Mouse (Mus musculus) embryonic facial prominence, embryonic 11.5 days (tissue): ENCODE measurements around the gene Arl1. TPM values are rescaled to one million over a fixed set of nuclear protein-coding genes. Genes with fewer than 3 reads are reported as not detected.
"Not testable (repeated sequence)": the region's sequence is repeated elsewhere in the genome, so short reads cannot be mapped to it uniquely, and the experiment has no call there.

Source experiments
- ATAC-seq: fragments of 200-750 bp; cut with Nextera tagmentation; replicated peaks from 2 replicates; pipeline ENCODE4 v1.8.0; 2017; ENCODE audit warnings: low read depth; ENCODE audit not compliant: insufficient number of reproducible peaks, low FRiP score, low TSS enrichment
- DNase-seq: peaks from one replicate; pipeline ENCODE4 v3.0.0-alpha.2; 2015; ENCODE audit warnings: low spot score
- H3K27ac ChIP-seq: fragments of 300-500 bp; sonication (generic); replicated peaks from 2 replicates; pipeline ENCODE4 v1.5.1; 2014; ENCODE audit warnings: mild to moderate bottlenecking, low read depth, low read length, control low read depth
- H3K27me3 ChIP-seq: fragments of 300-500 bp; sonication (generic); 2 replicates; pipeline ENCODE4 v1.6.1; 2014; ENCODE audit warnings: mild to moderate bottlenecking, low read length, moderate library complexity, mixed read lengths; ENCODE audit not compliant: control insufficient read depth, insufficient read depth
- H3K36me3 ChIP-seq: fragments of 300-500 bp; sonication (generic); replicated peaks from 2 replicates; pipeline ENCODE4 v1.6.1; 2014; ENCODE audit warnings: low read depth, mild to moderate bottlenecking, low read length, moderate library complexity, mixed read lengths; ENCODE audit not compliant: control insufficient read depth, insufficient read depth
- H3K4me1 ChIP-seq: fragments of 300-500 bp; sonication (generic); 2 replicates; pipeline ENCODE4 v1.6.1; 2014; ENCODE audit warnings: low read length, mixed read lengths; ENCODE audit not compliant: control insufficient read depth, insufficient read depth
- H3K4me2 ChIP-seq: fragments of 300-500 bp; sonication (generic); 2 replicates; pipeline ENCODE4 v1.6.1; 2014; ENCODE audit warnings: low read depth, mild to moderate bottlenecking, control low read depth, low read length, moderate library complexity
- H3K4me3 ChIP-seq: fragments of 300-500 bp; sonication (generic); 2 replicates; pipeline ENCODE4 v1.5.1; 2014; ENCODE audit warnings: low read depth, low read length, control low read depth
- H3K9ac ChIP-seq: fragments of 300-500 bp; sonication (generic); replicated peaks from 2 replicates; pipeline ENCODE4 v1.6.1; 2014; ENCODE audit warnings: mild to moderate bottlenecking, control low read depth, low read length
- H3K9me3 ChIP-seq: fragments of 300-500 bp; sonication (generic); replicated peaks from 2 replicates; pipeline ENCODE4 v1.6.1; 2016; ENCODE audit warnings: mild to moderate bottlenecking, low read length, inconsistent platforms, mixed read lengths; ENCODE audit not compliant: control insufficient read depth
- WGBS: fragments of 180-500 bp; shearing (Covaris S2); extraction: QIAGEN DNeasy Blood & Tissue Kit; methylation state at CpG from one replicate; pipeline ENCODE4 v1.1.7; 2014; 5-methylcytosine and 5-hydroxymethylcytosine counted together
- polyA plus RNA-seq: library from polyadenylated mRNA; unstranded; fragments of >200 nt; fragmentation: Nextera tagmentation; extraction: Ambion mirVana; gene quantifications from 2 replicates; pipeline ENCODE4 v1.2.1, GENCODE M21; 2014

The Arl1 gene
- polyA plus RNA-seq, 1 experiment from 2014 or later: 196 TPM

DNA sequence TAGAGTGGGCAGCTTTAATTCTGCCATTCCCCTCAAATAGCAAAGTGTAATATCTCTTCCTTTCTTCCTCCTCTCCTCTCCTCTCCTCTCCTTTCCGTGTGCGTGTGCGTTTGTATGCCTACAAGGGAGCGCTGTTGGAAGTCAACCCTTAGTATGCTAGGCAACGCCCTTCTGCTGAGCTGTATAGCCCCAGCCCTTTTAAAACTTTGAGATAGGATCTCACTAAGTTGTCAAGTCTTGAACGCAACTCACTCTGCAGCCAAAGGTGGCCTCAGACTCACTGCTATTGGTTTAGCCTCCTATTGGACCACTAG, 1.6 kb downstream of the Arl1 start:
- peak overlapping the region; percentile 70 for H3K4me3 ChIP-seq
- H3K9ac ChIP-seq: peak overlapping the region; percentile 78
- no peak for ATAC-seq
- no peaks in the 10 kb centered on the region for H3K36me3 ChIP-seq
- 18% methylated on average over 6 of the region's 6 CpGs for WGBS
- no peak for DNase-seq
- H3K4me1 ChIP-seq: no peaks in the 10 kb centered on the region
- H3K4me2 ChIP-seq: peak overlapping the region; percentile 80
- H3K27me3 ChIP-seq: no peaks in the 10 kb centered on the region
- H3K27ac ChIP-seq: no peak overlapping the region
- H3K9me3 ChIP-seq: no peaks in the 10 kb centered on the region

DNA sequence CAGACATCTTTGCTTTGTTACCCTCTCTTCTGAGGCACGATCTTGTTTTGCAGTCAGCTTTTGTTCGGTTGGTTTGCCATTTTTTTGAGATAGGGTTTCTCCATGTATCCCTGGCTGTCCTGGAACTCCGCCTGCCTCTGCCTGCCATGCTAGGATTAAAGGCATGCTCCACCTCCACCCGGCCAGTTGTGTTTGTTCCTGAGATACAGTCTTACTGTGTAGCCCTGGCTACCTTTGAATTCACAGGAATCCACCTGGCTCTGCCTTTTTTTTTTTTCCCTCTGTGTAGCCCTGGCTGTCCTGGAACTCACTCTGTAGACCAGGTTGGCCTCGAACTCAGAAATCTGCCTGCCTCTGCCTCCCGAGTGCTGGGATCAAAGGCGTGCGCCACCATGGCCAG, 8.4 kb downstream of the Arl1 start:
- not testable (repeated sequence) for H3K4me2 ChIP-seq, DNase-seq
- 96% methylated on average over 8 of the region's 8 CpGs for WGBS

DNA sequence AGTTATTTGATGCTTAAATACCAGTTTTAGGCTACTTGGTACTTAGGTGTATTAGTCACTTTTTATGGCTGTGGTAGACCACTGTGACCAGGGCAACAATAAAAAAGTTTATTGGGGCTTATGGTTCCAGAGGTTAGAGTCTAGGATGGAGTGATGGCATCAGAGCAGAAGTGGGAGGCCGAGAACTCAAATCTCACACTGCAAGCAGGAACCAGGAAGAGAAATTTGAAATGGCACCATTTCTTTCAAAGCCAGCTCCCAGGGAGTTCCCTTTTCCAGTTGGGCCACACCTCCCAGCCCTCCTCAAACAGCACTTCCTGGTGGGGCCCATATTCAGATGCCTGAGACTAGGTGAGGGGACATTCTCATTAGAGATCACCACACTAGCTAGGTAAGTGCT, 9.2 kb downstream of the Arl1 start:
- Histone ChIP-seq H3K27me3 (no peaks in the 10 kb centered on the region), H3K36me3 (peaks cover 2% of the 10 kb centered on the region), H3K9me3 (no peaks in the 10 kb centered on the region), H3K4me2 (no peak overlapping the region), H3K9ac (no peak overlapping the region), H3K4me1 (no peaks in the 10 kb centered on the region), H3K27ac (no peak overlapping the region), H3K4me3 (no peak overlapping the region)
- ATAC-seq (no peak), DNase-seq (no peak)
- 84% methylated on average over 1 of the region's 1 CpGs for WGBS

More for the DNA sequence above, 8.4 kb downstream of the Arl1 start:
- not testable (repeated sequence) for H3K27ac ChIP-seq, H3K9me3 ChIP-seq, H3K36me3 ChIP-seq, H3K9ac ChIP-seq, ATAC-seq, H3K4me1 ChIP-seq, H3K27me3 ChIP-seq, H3K4me3 ChIP-seq

DNA sequence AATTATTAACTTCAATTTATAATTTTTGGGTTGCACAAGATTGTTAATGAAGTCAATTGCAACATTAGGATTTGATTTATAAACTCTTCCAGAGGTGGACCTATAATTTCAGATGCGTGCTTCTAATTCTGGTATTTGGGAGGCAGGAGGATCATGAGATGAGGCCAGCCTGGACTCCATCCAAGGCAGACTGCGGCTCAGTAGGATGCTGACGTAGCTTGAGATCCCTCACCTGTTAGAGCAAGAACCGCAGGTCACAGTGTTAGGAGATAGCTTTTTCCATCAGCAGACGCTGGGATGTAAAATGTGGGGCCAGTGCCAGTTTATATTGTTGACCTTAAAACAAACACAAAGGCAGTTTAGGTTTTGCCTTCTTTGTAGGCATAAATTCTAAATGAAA, 10.1 kb downstream of the Arl1 start:
- ATAC-seq (no peak), DNase-seq (no peak)
- Histone ChIP-seq H3K36me3 (peaks cover 2% of the 10 kb centered on the region), H3K9ac (no peak overlapping the region), H3K9me3 (no peaks in the 10 kb centered on the region), H3K27ac (no peak overlapping the region), H3K4me2 (no peak overlapping the region), H3K4me1 (no peaks in the 10 kb centered on the region), H3K4me3 (no peak overlapping the region), H3K27me3 (no peaks in the 10 kb centered on the region)
- WGBS: 93% methylated on average over 5 of the region's 5 CpGs

- Histone ChIP-seq H3K9ac (no peak overlapping the region), H3K27ac (no peak overlapping the region), H3K36me3 (peaks cover 2% of the 10 kb centered on the region), H3K4me3 (no peak overlapping the region), H3K4me1 (no peaks in the 10 kb centered on the region), H3K27me3 (no peaks in the 10 kb centered on the region), H3K4me2 (no peak overlapping the region), H3K9me3 (no peaks in the 10 kb centered on the region)
- DNase-seq (no peak), ATAC-seq (no peak)
- WGBS: 90% methylated on average over 2 of the region's 2 CpGs
These were observed 10.8 kb downstream of the Arl1 start for GRCm38 (mm10) chr10:88741426-88741825.

DNA sequence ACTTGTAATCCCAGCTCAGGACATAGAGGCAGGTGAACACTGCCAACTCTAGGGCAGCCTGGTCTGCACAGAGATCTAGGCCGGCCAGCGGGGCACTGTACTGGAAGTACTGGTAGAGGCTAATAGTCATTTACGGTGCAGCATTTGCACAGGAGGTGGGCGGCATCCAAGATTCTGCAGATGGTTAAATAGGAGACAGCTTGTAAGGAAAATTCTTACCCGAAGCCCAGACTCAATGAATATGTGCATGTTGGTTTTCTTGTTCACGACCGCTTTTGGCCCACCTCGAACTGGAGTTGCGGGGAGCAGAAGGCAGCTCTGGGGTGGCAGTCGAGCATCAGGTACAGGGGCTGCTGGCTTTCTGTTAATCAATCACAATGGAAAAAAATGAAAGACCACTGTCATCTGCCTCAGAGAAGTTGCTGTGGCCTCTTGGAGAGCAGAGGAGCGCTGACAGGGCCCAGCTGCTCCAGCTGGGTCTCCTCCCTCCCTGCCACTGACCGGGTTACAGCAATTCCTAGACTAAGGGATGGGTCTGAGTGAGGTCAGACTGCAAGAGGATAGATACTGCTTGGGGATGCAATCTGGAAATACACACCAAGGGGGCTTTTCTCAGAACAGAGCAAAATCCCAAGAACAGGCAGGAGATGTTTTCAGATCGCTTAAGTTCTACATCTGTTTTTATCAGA, 31.0 kb downstream of the Arl1 start:
- Histone ChIP-seq H3K4me2 (no peak overlapping the region), H3K4me1 (no peaks in the 10 kb centered on the region), H3K27ac (no peak overlapping the region), H3K27me3 (no peaks in the 10 kb centered on the region), H3K4me3 (no peak overlapping the region), H3K36me3 (no peaks in the 10 kb centered on the region; the same call in none of the 2 replicates), H3K9ac (no peak overlapping the region), H3K9me3 (no peaks in the 10 kb centered on the region)
- ATAC-seq (no peak), DNase-seq (no peak)
- WGBS: 93% methylated on average over 13 of the region's 13 CpGs

DNA sequence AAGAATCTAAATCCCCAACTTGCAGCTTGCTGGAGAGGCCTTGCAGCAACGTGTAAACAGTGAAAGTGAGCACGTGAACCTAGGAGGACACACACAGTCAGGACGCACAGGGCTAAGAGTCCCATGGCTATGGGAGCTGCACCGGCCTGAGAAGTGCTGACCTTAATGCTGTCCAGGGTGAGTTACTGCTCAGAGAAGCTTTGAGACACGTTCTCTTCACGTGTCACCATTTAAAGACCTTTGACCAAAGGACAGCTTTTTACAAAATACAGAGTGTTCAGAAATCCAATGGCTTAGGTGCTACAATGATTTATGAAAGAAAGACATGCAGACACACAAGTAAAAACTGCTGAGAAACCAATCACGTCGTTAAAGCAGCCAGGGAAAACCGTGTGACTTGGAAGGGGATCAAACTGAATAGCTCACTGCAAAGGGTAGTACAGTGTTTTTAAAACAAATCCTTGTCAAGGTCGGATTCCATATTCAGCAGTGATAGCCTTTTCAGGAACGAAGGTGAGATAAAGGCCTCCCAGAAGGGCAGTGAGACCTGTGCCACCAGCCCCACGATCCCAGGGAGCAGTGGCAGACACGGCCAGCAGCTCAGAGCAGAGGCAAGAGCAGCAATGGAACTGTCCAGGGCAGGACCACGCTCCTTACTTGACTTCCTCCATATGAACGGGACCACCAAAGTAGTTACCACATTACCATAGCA, 34.9 kb downstream of the Arl1 start:
- Histone ChIP-seq H3K9ac (no peak overlapping the region), H3K36me3 (no peaks in the 10 kb centered on the region; the same call in none of the 2 replicates)

GRCm38 (mm10) chr10:88768961-88769360, 38.3 kb downstream of the Arl1 start:
- 95% methylated on average over 5 of the region's 5 CpGs for WGBS
- ATAC-seq (no peak), DNase-seq (no peak)
- Histone ChIP-seq H3K9me3 (no peaks in the 10 kb centered on the region), H3K9ac (no peak overlapping the region), H3K4me2 (no peak overlapping the region), H3K4me3 (no peak overlapping the region), H3K36me3 (no peaks in the 10 kb centered on the region; the same call in none of the 2 replicates), H3K4me1 (no peaks in the 10 kb centered on the region), H3K27ac (no peak overlapping the region), H3K27me3 (no peaks in the 10 kb centered on the region)

More for the DNA sequence above, 34.9 kb downstream of the Arl1 start:
- Histone ChIP-seq H3K4me3 (no peak overlapping the region), H3K27me3 (no peaks in the 10 kb centered on the region), H3K4me2 (no peak overlapping the region), H3K27ac (no peak overlapping the region), H3K4me1 (no peaks in the 10 kb centered on the region), H3K9me3 (no peaks in the 10 kb centered on the region)
- no peak for ATAC-seq
- no peak for DNase-seq
- WGBS: 90% methylated on average over 15 of the region's 15 CpGs
